Mouse (Mus musculus) lung, postnatal 0 days (tissue): Measurements from ENCODE around the gene Hbp1. TPM values are rescaled to one million over a fixed set of nuclear protein-coding genes. Genes with fewer than 3 reads are reported as not detected.
A peak's percentile ranks its signal among the peaks of the same experiment; 100 is the strongest.

ENCODE experiments used
- ATAC-seq: fragments of 200-750 bp; cut with Nextera tagmentation; 2 replicates; pipeline ENCODE4 v1.8.0; 2017; ENCODE audit warnings: moderate library complexity
- DNase-seq: peaks from one replicate; pipeline ENCODE4 v3.0.0-alpha.2; 2016; ENCODE audit warnings: low spot score
- H3K27ac ChIP-seq: fragments of 300-500 bp; sonication (generic); 2 replicates; pipeline ENCODE4 v1.5.1; 2014; ENCODE audit warnings: antibody characterized with exemption, mild to moderate bottlenecking, low read length, mixed read lengths
- H3K27me3 ChIP-seq: fragments of 300-500 bp; sonication (generic); replicated peaks from 2 replicates; pipeline ENCODE4 v1.6.1; 2014; ENCODE audit warnings: low read length, mixed read lengths; ENCODE audit not compliant: insufficient read depth
- H3K36me3 ChIP-seq: fragments of 300-500 bp; sonication (generic); 2 replicates; pipeline ENCODE4 v1.6.1; 2014; ENCODE audit warnings: low read length, mixed read lengths; ENCODE audit not compliant: insufficient read depth
- H3K4me1 ChIP-seq: fragments of 300-500 bp; sonication (generic); 2 replicates; pipeline ENCODE4 v1.6.1; 2014; ENCODE audit warnings: antibody characterized with exemption, low read depth, low read length, mixed read lengths; ENCODE audit not compliant: insufficient read depth
- H3K4me2 ChIP-seq: fragments of 300-500 bp; sonication (generic); replicated peaks from 2 replicates; pipeline ENCODE4 v1.6.1; 2014; ENCODE audit warnings: low read depth, mild to moderate bottlenecking, low read length, moderate library complexity, mixed read lengths
- H3K4me3 ChIP-seq: fragments of 300-500 bp; sonication (generic); 2 replicates; pipeline ENCODE4 v1.5.1; 2014; ENCODE audit warnings: low read depth, low read length
- H3K9ac ChIP-seq: fragments of 300-500 bp; sonication (generic); replicated peaks from 2 replicates; pipeline ENCODE4 v1.6.1; 2014; ENCODE audit warnings: low read depth, mild to moderate bottlenecking
- H3K9me3 ChIP-seq: fragments of 300-500 bp; sonication (generic); 2 replicates; pipeline ENCODE4 v1.6.1; 2016; ENCODE audit warnings: low read length, mixed read lengths
- CTCF ChIP-seq: IDR thresholded peaks from 2 replicates; pipeline ENCODE4 v1.5.1; 2016; ENCODE audit warnings: antibody characterized with exemption, mild to moderate bottlenecking
- EP300 ChIP-seq: IDR thresholded peaks from 2 replicates; pipeline ENCODE4 v1.6.1; 2016; ENCODE audit warnings: antibody characterized with exemption, mild to moderate bottlenecking, control low read depth
- WGBS: fragments of 180-500 bp; shearing (Covaris S2); extraction: QIAGEN DNeasy Blood & Tissue Kit; methylation state at CpG from one replicate; pipeline ENCODE4 v1.1.7; 2014; 5-methylcytosine and 5-hydroxymethylcytosine counted together
- polyA plus RNA-seq: library from polyadenylated mRNA; unstranded; fragments of >200 nt; fragmentation: Nextera tagmentation; extraction: Ambion mirVana; gene quantifications from 2 replicates; pipeline ENCODE4 v1.2.1, GENCODE M21; 2015

Gene Hbp1
- polyA plus RNA-seq, 1 experiment from 2014 or later, result 168 TPM

- no peak for ATAC-seq
- Histone ChIP-seq H3K36me3 (no peaks in the 10 kb centered on the region), H3K9me3 (no peaks in the 10 kb centered on the region), H3K27ac (no peak overlapping the region), H3K27me3 (no peaks in the 10 kb centered on the region), H3K9ac (no peak overlapping the region), H3K4me2 (no peak overlapping the region), H3K4me1 (no peaks in the 10 kb centered on the region), H3K4me3 (no peak overlapping the region)
- no peak for DNase-seq
- TF ChIP-seq EP300, result no peak
- no peak for TF ChIP-seq CTCF
- 63% methylated on average over 6 of the region's 6 CpGs for WGBS
Observed at GRCm38 (mm10) chr12:31905696-31906551, 44.4 kb downstream of the Hbp1 start.

GRCm38 (mm10) chr12:31900391-31900914 is 49.9 kb downstream of the Hbp1 start:
- no peak overlapping the region for H3K4me2 ChIP-seq
- WGBS, result 74% methylated on average over 4 of the region's 4 CpGs
- H3K27me3 ChIP-seq, result no peaks in the 10 kb centered on the region
- no peak for TF ChIP-seq CTCF
- TF ChIP-seq EP300, result no peak
- H3K27ac ChIP-seq, result no peak overlapping the region
- no peaks in the 10 kb centered on the region for H3K9me3 ChIP-seq
- H3K9ac ChIP-seq, result no peak overlapping the region
- no peak overlapping the region for H3K4me3 ChIP-seq
- H3K36me3 ChIP-seq, result no peaks in the 10 kb centered on the region
- no peak for DNase-seq
- no peak for ATAC-seq
- no peaks in the 10 kb centered on the region for H3K4me1 ChIP-seq

- Histone ChIP-seq H3K4me2 (no peak overlapping the region), H3K27ac (no peak overlapping the region), H3K4me1 (no peaks in the 10 kb centered on the region), H3K27me3 (no peaks in the 10 kb centered on the region), H3K9ac (no peak overlapping the region), H3K36me3 (no peaks in the 10 kb centered on the region), H3K4me3 (no peak overlapping the region), H3K9me3 (no peaks in the 10 kb centered on the region)
- no peak for TF ChIP-seq EP300
- TF ChIP-seq CTCF, result no peak
- ATAC-seq, result no peak
- no peak for DNase-seq
- 68% methylated on average over 7 of the region's 7 CpGs for WGBS
Observed at GRCm38 (mm10) chr12:31897456-31897855, 52.9 kb downstream of the Hbp1 start.

- DNase-seq, result peak; percentile 41
Observed at GRCm38 (mm10) chr12:31896986-31897385, 53.3 kb downstream of the Hbp1 start.

GRCm38 (mm10) chr12:31896295-31896694 is 54.0 kb downstream of the Hbp1 start:
- no peak overlapping the region for H3K27ac ChIP-seq
- H3K4me2 ChIP-seq, result no peak overlapping the region
- H3K36me3 ChIP-seq, result no peaks in the 10 kb centered on the region
- H3K4me3 ChIP-seq, result no peak overlapping the region
- H3K9me3 ChIP-seq, result no peaks in the 10 kb centered on the region
- H3K9ac ChIP-seq, result no peak overlapping the region
- no peak for DNase-seq
- ATAC-seq, result no peak
- H3K4me1 ChIP-seq, result no peaks in the 10 kb centered on the region
- TF ChIP-seq EP300 (no peak), CTCF (no peak)
- no peaks in the 10 kb centered on the region for H3K27me3 ChIP-seq
- 46% methylated on average over 5 of the region's 5 CpGs for WGBS

More at GRCm38 (mm10) chr12:31896986-31897385, 53.3 kb downstream of the Hbp1 start:
- no peak for TF ChIP-seq EP300
- peak; percentile 22; the same call in 1 of the 2 replicates for TF ChIP-seq CTCF
- no peak overlapping the region for H3K27ac ChIP-seq
- H3K27me3 ChIP-seq, result no peaks in the 10 kb centered on the region
- H3K36me3 ChIP-seq, result no peaks in the 10 kb centered on the region
- peak; percentile 57 for ATAC-seq
- no peaks in the 10 kb centered on the region for H3K4me1 ChIP-seq
- no peak overlapping the region for H3K4me3 ChIP-seq
- no peak overlapping the region for H3K9ac ChIP-seq
- no peak overlapping the region for H3K4me2 ChIP-seq
- 59% methylated on average over 8 of the region's 8 CpGs for WGBS
- no peaks in the 10 kb centered on the region for H3K9me3 ChIP-seq

- Histone ChIP-seq H3K9me3 (no peaks in the 10 kb centered on the region), H3K27me3 (no peaks in the 10 kb centered on the region), H3K4me1 (no peaks in the 10 kb centered on the region), H3K27ac (no peak overlapping the region), H3K4me3 (no peak overlapping the region), H3K9ac (no peak overlapping the region), H3K36me3 (no peaks in the 10 kb centered on the region), H3K4me2 (no peak overlapping the region)
- ATAC-seq (peak; percentile 63), DNase-seq (peak; percentile 68)
- WGBS, result 25% methylated on average over 2 of the region's 2 CpGs
- TF ChIP-seq EP300 (no peak), CTCF (no peak)
Observed at GRCm38 (mm10) chr12:31895888-31896287, 54.4 kb downstream of the Hbp1 start.
